Mouse (Mus musculus): ENCODE measurements around the gene Rbm25.
"Not testable (repeated sequence)": the region's sequence is repeated elsewhere in the genome, so short reads cannot be mapped to it uniquely, and the experiment has no call there.

Rbm25 gene

GRCm38 (mm10) chr12:83630936-83631335 is at the start of gene Rbm25:
Gene Rbm25 (plus strand): TSS chr12:83631236.
- not testable (repeated sequence) for DNase-seq (ENCODE audit: low read depth, low spot score)

- no peak for DNase-seq (ENCODE audit: low read depth, low spot score)
Measured at GRCm38 (mm10) chr12:83582106-83582505, 48.9 kb upstream of the Rbm25 start.

- DNase-seq (ENCODE audit: low read depth, low spot score) = no peak
Measured at GRCm38 (mm10) chr12:83582747-83583146, 48.3 kb upstream of the Rbm25 start.

GRCm38 (mm10) chr12:83586628-83587027 is 44.4 kb upstream of the Rbm25 start:
- no peak for DNase-seq (ENCODE audit: low read depth, low spot score)

- peak; percentile 45 for DNase-seq (ENCODE audit: low read depth, low spot score)
Measured at GRCm38 (mm10) chr12:83591754-83592501, 39.1 kb upstream of the Rbm25 start.

- no peak for DNase-seq (ENCODE audit: low read depth, low spot score)
Measured at GRCm38 (mm10) chr12:83594454-83595040, 36.5 kb upstream of the Rbm25 start.

GRCm38 (mm10) chr12:83596191-83596954 is 34.7 kb upstream of the Rbm25 start:
- DNase-seq (ENCODE audit: low read depth, low spot score) = peak; percentile 65

- DNase-seq (ENCODE audit: low read depth, low spot score) = peak; percentile 98
Measured at GRCm38 (mm10) chr12:83597025-83597501, 34.0 kb upstream of the Rbm25 start, which contains the start of gene Zfyve1. Gene Zfyve1 (minus strand): TSS chr12:83597222.

GRCm38 (mm10) chr12:83597881-83598280 is 33.2 kb upstream of the Rbm25 start:
- no peak for DNase-seq (ENCODE audit: low read depth, low spot score)

- DNase-seq (ENCODE audit: low read depth, low spot score) = no peak
Measured at GRCm38 (mm10) chr12:83602285-83602684, 28.8 kb upstream of the Rbm25 start.

- DNase-seq (ENCODE audit: low read depth, low spot score) = not testable (repeated sequence)
Measured at GRCm38 (mm10) chr12:83606411-83606810, 24.6 kb upstream of the Rbm25 start.

GRCm38 (mm10) chr12:83617261-83617660 is 13.8 kb upstream of the Rbm25 start:
- DNase-seq (ENCODE audit: low read depth, low spot score) = no peak

- DNase-seq (ENCODE audit: low read depth, low spot score) = no peak
Measured at GRCm38 (mm10) chr12:83618981-83619380, 12.1 kb upstream of the Rbm25 start.

GRCm38 (mm10) chr12:83620694-83621093 is 10.3 kb upstream of the Rbm25 start:
- DNase-seq (ENCODE audit: low read depth, low spot score) = not testable (repeated sequence)

- no peak for DNase-seq (ENCODE audit: low read depth, low spot score)
Measured at GRCm38 (mm10) chr12:83622031-83622755, 8.8 kb upstream of the Rbm25 start.

- no peak for DNase-seq (ENCODE audit: low read depth, low spot score)
Measured at GRCm38 (mm10) chr12:83624321-83624720, 6.7 kb upstream of the Rbm25 start.

- DNase-seq (ENCODE audit: low read depth, low spot score) = peak; percentile 98
Measured at GRCm38 (mm10) chr12:83631743-83632679, 975 bp downstream of the Rbm25 start.

- DNase-seq (ENCODE audit: low read depth, low spot score) = peak; percentile 57
Measured at GRCm38 (mm10) chr12:83632680-83633025, 1.6 kb downstream of the Rbm25 start.

- peak; percentile 19 for DNase-seq (ENCODE audit: low read depth, low spot score)
Measured at GRCm38 (mm10) chr12:83633807-83634206, 2.8 kb downstream of the Rbm25 start.

- no peak for DNase-seq (ENCODE audit: low read depth, low spot score)
Measured at GRCm38 (mm10) chr12:83641233-83641632, 10.2 kb downstream of the Rbm25 start.

Data from 3T3-L1 (cell line).